Mouse (Mus musculus) lung, embryonic 15.5 days (tissue): Measurements from ENCODE around the gene Insr. TPM values are rescaled to one million over a fixed set of nuclear protein-coding genes. Genes with fewer than 3 reads are reported as not detected.
A peak's percentile ranks its signal among the peaks of the same experiment; 100 is the strongest.
"Not testable (repeated sequence)": the region's sequence is repeated elsewhere in the genome, so short reads cannot be mapped to it uniquely, and the experiment has no call there.

ENCODE experiments used
- ATAC-seq: fragments of 200-750 bp; cut with Nextera tagmentation; 2 replicates; pipeline ENCODE4 v1.8.0; 2017; ENCODE audit warnings: moderate number of reproducible peaks, borderline replicate concordance; ENCODE audit not compliant: low FRiP score, low TSS enrichment; ENCODE audit errors: extremely low read depth
- H3K27ac ChIP-seq: fragments of 300-500 bp; sonication (generic); 2 replicates; pipeline ENCODE4 v1.5.1; 2015; ENCODE audit warnings: moderate library complexity, mild to moderate bottlenecking, inconsistent platforms
- H3K27me3 ChIP-seq: fragments of 300-500 bp; sonication (generic); 2 replicates; pipeline ENCODE4 v1.6.1; 2015; ENCODE audit warnings: inconsistent platforms
- H3K36me3 ChIP-seq: fragments of 300-500 bp; sonication (generic); 2 replicates; pipeline ENCODE4 v1.6.1; 2015; ENCODE audit warnings: inconsistent platforms
- H3K4me1 ChIP-seq: fragments of 300-500 bp; sonication (generic); 2 replicates; pipeline ENCODE4 v1.6.1; 2015; ENCODE audit warnings: inconsistent platforms
- H3K4me2 ChIP-seq: fragments of 300-500 bp; sonication (generic); 2 replicates; pipeline ENCODE4 v1.6.1; 2015; ENCODE audit warnings: inconsistent platforms, mild to moderate bottlenecking, moderate library complexity
- H3K4me3 ChIP-seq: fragments of 300-500 bp; sonication (generic); 2 replicates; pipeline ENCODE4 v1.5.1; 2015; ENCODE audit warnings: mild to moderate bottlenecking, inconsistent platforms
- H3K9ac ChIP-seq: fragments of 300-500 bp; sonication (generic); 2 replicates; pipeline ENCODE4 v1.6.1; 2015; ENCODE audit warnings: inconsistent platforms
- H3K9me3 ChIP-seq: fragments of 300-500 bp; sonication (generic); 2 replicates; pipeline ENCODE4 v1.6.1; 2016; ENCODE audit warnings: inconsistent platforms
- WGBS: fragments of 180-500 bp; shearing (Covaris S2); methylation state at CpG from one replicate; pipeline ENCODE4 v1.1.7; 2015; 5-methylcytosine and 5-hydroxymethylcytosine counted together
- polyA plus RNA-seq: library from polyadenylated mRNA; unstranded; fragments of >200 nt; fragmentation: Nextera tagmentation; extraction: Ambion mirVana; gene quantifications from 2 replicates; pipeline ENCODE4 v1.2.1, GENCODE M21; 2015

Gene Insr
- polyA plus RNA-seq, 1 experiment from 2014 or later: 38.8 TPM

DNA sequence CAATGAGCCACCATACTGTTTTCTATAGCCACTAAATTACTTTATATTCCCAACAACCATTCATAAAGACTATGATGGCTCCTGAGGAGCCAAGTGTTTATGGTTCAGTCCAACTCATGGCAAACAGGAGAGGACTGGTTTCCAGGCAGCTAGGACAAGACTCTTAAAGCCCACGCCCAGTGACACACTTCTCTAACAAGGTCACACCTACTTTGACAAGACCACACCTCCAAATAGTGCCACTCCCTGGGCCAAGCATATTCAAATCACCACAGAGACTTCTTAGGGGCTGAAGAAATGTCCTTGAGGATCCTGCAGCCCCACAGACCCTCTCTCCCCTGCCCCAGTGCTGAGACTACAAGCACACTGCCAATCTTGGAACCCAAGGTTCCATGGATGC lies 64.8 kb downstream of the Insr start:
- Histone ChIP-seq H3K4me1 (peaks cover 37% of the 10 kb centered on the region), H3K36me3 (no peaks in the 10 kb centered on the region; the same call in 1 of the 2 replicates), H3K9me3 (no peaks in the 10 kb centered on the region), H3K4me3 (no peak overlapping the region), H3K4me2 (no peak overlapping the region), H3K27ac (peak overlapping the region; percentile 25; the same call in 1 of the 2 replicates), H3K9ac (no peak overlapping the region), H3K27me3 (no peaks in the 10 kb centered on the region)
- ATAC-seq: no peak
- WGBS: 71% methylated on average over 1 of the region's 1 CpGs

DNA sequence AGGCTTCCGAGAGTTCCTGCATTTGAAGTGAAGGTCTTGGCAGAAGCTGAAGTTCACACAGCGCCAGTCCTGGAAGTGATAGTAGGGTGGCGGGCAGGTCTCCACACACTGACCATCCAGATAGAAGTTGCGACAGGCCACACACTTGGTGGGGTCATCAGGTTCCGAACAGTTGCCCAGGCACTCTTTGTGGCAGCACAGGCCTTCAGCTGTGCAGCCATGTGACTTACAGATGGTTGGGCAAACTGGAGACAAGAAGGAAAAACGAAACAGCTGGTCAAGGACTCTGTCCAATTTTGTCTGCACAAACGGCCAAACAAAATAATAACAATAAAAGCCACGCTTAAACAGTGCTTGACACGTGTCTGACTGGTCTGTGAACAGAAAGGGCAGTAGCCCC lies 68.0 kb downstream of the Insr start:
- Histone ChIP-seq H3K9ac (no peak overlapping the region), H3K4me1 (peaks cover 36% of the 10 kb centered on the region), H3K4me3 (no peak overlapping the region), H3K36me3 (peaks cover 5% of the 10 kb centered on the region; the same call in 1 of the 2 replicates), H3K27ac (peak overlapping the region; percentile 42), H3K9me3 (no peaks in the 10 kb centered on the region), H3K27me3 (no peaks in the 10 kb centered on the region), H3K4me2 (no peak overlapping the region)
- 64% methylated on average over 9 of the region's 9 CpGs for WGBS
- no peak for ATAC-seq

DNA sequence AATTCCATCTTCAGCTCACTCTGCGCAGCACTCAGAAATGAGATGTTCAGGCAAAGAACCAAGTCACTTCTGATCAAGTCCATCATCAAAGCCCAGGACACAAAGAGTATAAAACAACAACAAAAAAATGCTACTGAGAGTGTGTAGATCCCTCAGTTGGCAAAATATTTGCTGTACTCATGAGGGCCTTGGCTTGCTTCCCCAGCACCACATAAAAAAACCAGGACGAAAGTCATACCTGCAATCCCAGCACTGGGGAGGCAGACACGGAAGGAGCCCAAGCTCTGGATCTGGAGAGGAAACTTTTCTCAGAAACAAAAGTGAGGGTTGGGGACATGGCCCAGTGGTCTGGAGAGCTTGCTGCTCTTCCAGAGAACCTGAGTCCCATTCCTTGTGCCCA lies 69.5 kb downstream of the Insr start:
- Histone ChIP-seq H3K4me3 (no peak overlapping the region), H3K4me2 (no peak overlapping the region), H3K9ac (no peak overlapping the region), H3K36me3 (peaks cover 7% of the 10 kb centered on the region; the same call in 1 of the 2 replicates), H3K27me3 (no peaks in the 10 kb centered on the region), H3K4me1 (peaks cover 24% of the 10 kb centered on the region), H3K9me3 (no peaks in the 10 kb centered on the region), H3K27ac (no peak overlapping the region)
- no peak for ATAC-seq
- WGBS: 87% methylated on average over 3 of the region's 3 CpGs

DNA sequence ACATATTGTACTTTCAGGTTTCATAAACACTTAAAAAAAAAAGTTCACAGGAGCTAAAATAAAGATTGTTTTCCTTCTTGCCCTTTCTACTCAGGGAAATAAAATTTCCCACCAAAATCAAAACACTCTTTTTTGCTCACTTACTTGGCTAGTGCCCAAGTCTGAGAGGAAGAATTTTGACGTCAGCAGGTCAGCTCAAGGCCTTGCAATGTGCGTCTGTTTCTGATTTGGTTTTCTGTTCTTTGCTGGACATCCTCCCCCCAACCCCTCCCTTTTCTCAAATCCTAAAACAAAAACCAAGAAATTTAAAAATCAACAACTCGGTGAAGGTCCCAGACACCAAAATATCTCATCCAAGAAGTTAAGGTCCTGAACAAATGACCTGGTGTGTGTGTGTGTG lies 70.1 kb downstream of the Insr start:
- no peak overlapping the region for H3K4me3 ChIP-seq
- H3K4me2 ChIP-seq: no peak overlapping the region
- WGBS: 22% methylated on average over 3 of the region's 3 CpGs
- peaks cover 11% of the 10 kb centered on the region for H3K36me3 ChIP-seq
- no peaks in the 10 kb centered on the region for H3K27me3 ChIP-seq
- H3K9me3 ChIP-seq: no peaks in the 10 kb centered on the region
- H3K27ac ChIP-seq: no peak overlapping the region
- no peak for ATAC-seq
- H3K9ac ChIP-seq: no peak overlapping the region
- peaks cover 19% of the 10 kb centered on the region for H3K4me1 ChIP-seq

DNA sequence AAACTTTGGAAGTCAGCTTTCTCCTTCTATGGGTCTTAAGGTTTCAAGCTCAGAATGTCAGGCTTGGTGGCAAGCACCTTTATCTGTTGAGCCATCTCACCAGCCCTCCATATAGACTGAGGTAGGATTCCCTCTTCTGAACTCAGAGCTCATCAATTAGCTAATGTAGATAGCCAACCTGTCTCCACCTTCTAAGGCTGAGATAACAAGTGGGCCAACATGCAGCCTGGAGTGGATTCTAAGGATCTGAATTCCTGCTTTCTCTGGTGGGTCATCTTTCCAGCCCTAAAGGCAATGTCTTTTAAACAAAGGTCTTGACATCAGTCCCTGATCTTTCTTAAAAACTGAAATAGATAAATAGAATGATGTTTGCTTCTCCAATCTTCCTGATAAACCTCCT lies 70.7 kb downstream of the Insr start:
- Histone ChIP-seq H3K36me3 (peaks cover 12% of the 10 kb centered on the region), H3K27me3 (no peaks in the 10 kb centered on the region), H3K9ac (no peak overlapping the region), H3K27ac (no peak overlapping the region), H3K4me2 (no peak overlapping the region), H3K4me3 (no peak overlapping the region), H3K9me3 (no peaks in the 10 kb centered on the region), H3K4me1 (peaks cover 19% of the 10 kb centered on the region)
- no peak for ATAC-seq

DNA sequence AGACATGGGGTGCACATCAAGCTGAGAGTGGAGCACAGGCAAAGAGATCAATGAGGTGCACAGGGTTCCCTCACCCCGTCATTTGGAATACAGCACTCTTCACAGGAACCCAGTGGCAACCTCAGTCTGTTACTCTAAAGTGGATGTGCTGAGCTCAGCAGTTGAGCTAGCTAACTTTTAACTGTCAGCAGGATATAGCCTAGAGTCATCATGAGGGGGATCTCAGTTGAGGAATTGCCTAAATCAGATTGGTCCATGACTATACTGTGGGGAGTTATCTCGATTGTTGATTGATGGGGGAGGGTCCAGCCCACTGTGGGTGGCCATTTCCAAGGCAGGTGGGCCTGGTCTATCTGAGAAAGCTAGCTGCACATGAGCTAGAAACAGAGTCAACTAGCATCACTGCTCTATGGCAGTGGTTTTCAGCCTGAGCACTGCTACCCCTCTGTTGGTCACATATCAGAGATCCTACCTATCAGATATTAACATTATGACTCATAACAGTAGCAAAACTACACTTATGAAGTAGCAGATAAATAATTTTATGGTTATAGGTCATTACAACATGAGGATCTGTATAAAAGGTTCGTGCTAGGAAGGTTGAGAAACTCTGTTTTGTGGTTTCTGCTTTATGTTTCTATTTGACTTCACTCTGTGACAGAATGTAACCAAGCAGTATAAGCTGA lies 74.5 kb downstream of the Insr start:
- WGBS: 81% methylated on average over 3 of the region's 3 CpGs
- ATAC-seq: no peak

DNA sequence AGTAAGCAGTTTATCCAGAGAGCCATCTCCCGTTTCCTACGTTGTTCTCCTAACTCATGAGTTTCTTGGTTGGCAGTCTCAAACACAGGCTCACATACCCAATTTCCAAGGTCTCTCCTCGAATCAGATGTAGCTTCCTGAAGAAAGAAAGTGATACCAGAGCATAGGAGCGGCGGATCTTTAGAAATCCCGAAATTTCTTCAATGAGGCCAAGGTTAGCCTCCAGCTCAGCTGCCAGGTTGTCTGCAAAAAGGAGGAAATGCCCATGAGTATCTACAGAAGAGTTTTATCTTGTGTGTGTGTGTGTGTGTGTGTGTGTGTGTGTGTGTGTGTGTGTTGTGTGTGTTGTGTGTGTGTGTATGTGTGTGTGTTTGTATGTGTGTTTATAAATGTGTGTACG lies 76.6 kb downstream of the Insr start:
- no peak overlapping the region for H3K9ac ChIP-seq
- WGBS: 92% methylated on average over 7 of the region's 7 CpGs
- no peak for ATAC-seq
- no peak overlapping the region for H3K4me2 ChIP-seq
- no peaks in the 10 kb centered on the region for H3K27me3 ChIP-seq
- H3K4me1 ChIP-seq: no peaks in the 10 kb centered on the region
- peaks cover 49% of the 10 kb centered on the region for H3K36me3 ChIP-seq
- no peak overlapping the region for H3K27ac ChIP-seq
- H3K4me3 ChIP-seq: no peak overlapping the region
- no peaks in the 10 kb centered on the region for H3K9me3 ChIP-seq

More for the DNA sequence above, 74.5 kb downstream of the Insr start:
- Histone ChIP-seq H3K9ac (no peak overlapping the region), H3K27ac (no peak overlapping the region), H3K4me2 (no peak overlapping the region), H3K36me3 (peaks cover 45% of the 10 kb centered on the region), H3K9me3 (no peaks in the 10 kb centered on the region), H3K4me1 (peaks cover 8% of the 10 kb centered on the region; the same call in 1 of the 2 replicates), H3K4me3 (no peak overlapping the region), H3K27me3 (no peaks in the 10 kb centered on the region)

DNA sequence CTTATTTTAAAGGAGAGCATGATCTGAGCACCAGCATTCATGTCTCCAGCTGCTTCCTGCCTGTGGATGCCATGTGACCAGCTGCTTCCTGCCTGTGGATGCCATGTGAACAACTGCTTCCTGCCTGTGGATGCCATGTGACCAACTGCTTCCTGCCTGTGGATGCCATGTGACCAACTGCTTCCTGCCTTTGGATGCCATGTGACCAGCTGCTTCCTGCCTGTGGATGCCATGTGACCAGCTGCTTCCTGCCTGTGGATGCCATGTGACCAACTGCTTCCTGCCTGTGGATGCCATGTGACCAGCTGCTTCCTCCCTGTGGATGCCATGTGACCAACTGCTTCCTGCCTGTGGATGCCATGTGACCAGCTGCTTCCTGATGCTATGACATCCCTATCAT lies 85.1 kb downstream of the Insr start:
- ATAC-seq, H3K9me3 ChIP-seq: not testable (repeated sequence)

DNA sequence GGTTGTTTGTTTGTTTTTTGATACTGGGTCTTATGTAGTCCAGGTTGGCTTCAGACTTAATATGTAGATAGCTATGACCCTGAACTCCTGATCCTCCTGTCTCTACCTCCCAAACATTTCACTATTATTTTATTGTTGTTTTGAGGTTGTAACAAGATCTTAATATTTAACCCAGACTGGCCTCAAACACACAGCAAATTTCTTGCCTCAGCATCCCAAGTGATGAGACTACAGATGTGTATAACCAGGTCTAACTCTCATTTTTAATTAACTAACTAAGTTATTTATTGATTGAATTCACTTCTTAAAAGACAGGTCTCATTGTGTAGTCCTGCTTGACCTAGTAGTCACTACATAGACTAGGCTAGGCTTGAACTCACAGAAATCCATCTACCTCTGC lies 88.4 kb downstream of the Insr start:
- Histone ChIP-seq H3K36me3 (peaks cover 69% of the 10 kb centered on the region), H3K27me3 (no peaks in the 10 kb centered on the region), H3K27ac (no peak overlapping the region), H3K4me1 (no peaks in the 10 kb centered on the region), H3K9me3 (no peaks in the 10 kb centered on the region), H3K4me3 (no peak overlapping the region), H3K9ac (no peak overlapping the region), H3K4me2 (no peak overlapping the region)
- ATAC-seq: no peak

More for the DNA sequence above, 85.1 kb downstream of the Insr start:
- not testable (repeated sequence) for H3K27me3 ChIP-seq, H3K4me3 ChIP-seq, H3K9ac ChIP-seq, H3K4me2 ChIP-seq, H3K27ac ChIP-seq, H3K4me1 ChIP-seq
- peaks cover 68% of the 10 kb centered on the region for H3K36me3 ChIP-seq

DNA sequence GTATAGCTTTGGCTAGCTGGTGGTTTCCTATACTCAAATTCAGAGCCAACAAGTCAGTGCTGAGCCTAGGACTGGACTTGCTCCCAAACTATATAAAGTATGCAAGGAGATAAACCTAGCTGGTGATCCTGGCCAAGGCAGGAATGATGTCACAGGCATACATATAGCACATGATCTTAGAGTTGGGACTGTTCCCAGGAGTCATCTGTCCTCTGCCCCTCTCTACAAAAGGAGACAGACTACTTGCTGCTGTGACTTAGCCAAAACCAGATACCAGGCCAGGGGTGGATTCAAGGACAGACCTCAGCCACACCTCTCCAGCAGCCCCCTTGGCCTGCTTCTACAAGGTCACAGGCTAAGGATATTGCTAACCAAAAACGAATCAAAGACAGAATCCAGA lies 92.0 kb downstream of the Insr start:
- H3K4me3 ChIP-seq: no peak overlapping the region
- peaks cover 61% of the 10 kb centered on the region for H3K36me3 ChIP-seq
- no peak overlapping the region for H3K4me2 ChIP-seq
- H3K9ac ChIP-seq: no peak overlapping the region
- no peaks in the 10 kb centered on the region for H3K9me3 ChIP-seq
- WGBS: 67% methylated on average over 1 of the region's 1 CpGs
- no peak overlapping the region for H3K27ac ChIP-seq
- ATAC-seq: no peak
- no peaks in the 10 kb centered on the region for H3K27me3 ChIP-seq
- H3K4me1 ChIP-seq: no peaks in the 10 kb centered on the region

DNA sequence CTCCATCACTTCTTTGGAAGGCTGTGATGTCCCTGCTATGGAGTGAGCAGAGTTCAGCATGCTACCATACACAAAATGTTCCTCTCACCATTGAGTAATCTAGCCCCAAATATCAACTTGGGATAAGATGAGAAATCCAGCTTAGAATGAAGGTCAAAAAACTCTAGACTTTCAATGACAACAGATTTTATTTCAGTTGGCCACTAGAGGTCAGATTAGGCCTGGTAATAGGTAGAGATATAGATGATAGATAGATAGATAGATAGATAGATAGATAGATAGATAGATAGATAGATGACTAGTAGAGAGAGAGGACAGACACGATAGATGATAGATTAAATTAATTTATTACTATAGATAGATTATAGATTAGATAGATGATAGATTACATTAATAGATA lies 99.5 kb downstream of the Insr start:
- no peak overlapping the region for H3K4me3 ChIP-seq
- H3K27me3 ChIP-seq: no peaks in the 10 kb centered on the region
- 62% methylated on average over 1 of the region's 1 CpGs for WGBS
- no peak overlapping the region for H3K4me2 ChIP-seq
- H3K4me1 ChIP-seq: no peaks in the 10 kb centered on the region
- H3K36me3 ChIP-seq: peaks cover 32% of the 10 kb centered on the region
- no peaks in the 10 kb centered on the region for H3K9me3 ChIP-seq
- H3K9ac ChIP-seq: no peak overlapping the region
- ATAC-seq: no peak
- no peak overlapping the region for H3K27ac ChIP-seq

DNA sequence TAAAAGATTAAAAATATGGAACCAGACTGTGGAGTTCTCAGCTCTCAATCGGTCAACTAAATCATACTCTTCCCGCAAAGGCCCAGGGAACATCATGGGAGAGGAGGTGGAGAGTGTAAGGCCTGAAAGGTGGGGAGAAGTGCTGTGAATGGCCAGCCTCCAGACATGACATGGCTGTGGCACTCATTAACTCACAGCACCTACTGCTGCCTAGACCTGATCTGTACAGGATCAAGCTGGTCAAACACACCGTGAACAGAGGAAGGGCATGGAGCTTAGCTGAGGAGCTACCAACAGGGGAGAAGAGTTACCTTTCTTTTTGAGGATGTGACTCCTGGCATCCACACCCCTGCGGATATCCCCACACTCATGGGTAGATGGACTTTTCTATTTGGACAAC lies 102.0 kb downstream of the Insr start:
- Histone ChIP-seq H3K4me3 (no peak overlapping the region), H3K27ac (no peak overlapping the region), H3K36me3 (peaks cover 40% of the 10 kb centered on the region), H3K9me3 (no peaks in the 10 kb centered on the region), H3K4me2 (no peak overlapping the region), H3K9ac (no peak overlapping the region), H3K4me1 (no peaks in the 10 kb centered on the region), H3K27me3 (no peaks in the 10 kb centered on the region)
- WGBS: 95% methylated on average over 4 of the region's 4 CpGs
- no peak for ATAC-seq

DNA sequence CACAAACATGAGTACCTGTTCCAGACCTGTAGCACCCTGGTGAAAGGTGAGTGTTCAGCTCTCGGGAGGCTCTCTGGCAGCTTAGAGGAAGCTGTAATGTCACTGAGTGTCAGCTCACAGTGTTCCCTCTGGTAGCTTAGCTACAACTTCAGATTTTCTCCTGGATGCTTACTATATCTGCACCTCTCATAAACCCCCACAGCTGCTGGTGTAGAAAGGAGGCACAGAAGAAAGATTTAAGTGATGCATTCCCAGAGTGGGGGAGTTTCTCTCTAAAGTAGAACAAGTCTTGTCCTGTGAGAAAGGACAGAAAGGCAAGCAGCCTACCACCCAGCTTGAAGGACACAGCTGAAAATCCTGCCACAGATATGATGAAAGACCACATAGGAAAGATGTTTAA lies 107.2 kb downstream of the Insr start:
- H3K4me3 ChIP-seq: no peak overlapping the region
- H3K9me3 ChIP-seq: no peaks in the 10 kb centered on the region
- no peak for ATAC-seq
- peaks cover 71% of the 10 kb centered on the region for H3K36me3 ChIP-seq
- no peak overlapping the region for H3K9ac ChIP-seq
- H3K4me2 ChIP-seq: no peak overlapping the region
- no peaks in the 10 kb centered on the region for H3K4me1 ChIP-seq
- no peak overlapping the region for H3K27ac ChIP-seq
- 73% methylated on average over 1 of the region's 1 CpGs for WGBS
- H3K27me3 ChIP-seq: no peaks in the 10 kb centered on the region
